Mouse (Mus musculus): ENCODE results near the gene Wdfy2. TPM values are rescaled to one million over a fixed set of nuclear protein-coding genes. Genes with fewer than 3 reads are reported as not detected.

The Wdfy2 gene
- 11.7 TPM for polyA plus RNA-seq (2017; shearing (Covaris generic))

DNA sequence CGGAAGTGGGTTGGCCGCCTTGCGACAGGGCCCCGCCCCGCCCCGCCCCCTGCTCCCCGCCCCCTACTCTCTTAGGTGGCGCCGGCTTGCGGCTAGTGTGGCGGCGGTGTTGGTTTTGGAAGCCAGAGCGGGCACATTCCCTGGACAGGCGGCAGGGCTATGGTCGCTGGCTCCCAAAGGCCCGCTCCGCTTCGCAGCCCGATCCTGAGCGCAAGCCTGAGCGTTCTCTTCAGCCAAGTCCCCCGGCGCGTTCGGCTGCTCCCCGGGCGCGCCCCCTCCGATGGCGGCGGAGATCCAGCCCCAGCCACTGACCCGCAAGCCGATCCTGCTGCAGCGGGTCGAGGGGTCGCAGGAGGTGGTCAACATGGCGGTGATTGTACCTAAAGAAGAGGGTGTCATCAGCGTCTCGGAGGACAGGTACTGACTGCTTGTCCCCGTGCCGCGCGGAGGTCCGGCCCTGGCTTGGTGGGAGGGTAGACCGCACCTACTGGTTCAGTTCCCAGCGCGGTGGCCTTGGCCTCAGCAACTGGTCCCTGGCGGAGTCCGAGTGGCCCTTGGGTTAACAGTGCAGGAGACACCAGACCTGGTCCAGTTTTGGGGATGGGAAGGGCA, at the start of gene Wdfy2:
Gene Wdfy2, plus strand, starts transcription at position 38 of the 612 bp plus-strand sequence.

DNA sequence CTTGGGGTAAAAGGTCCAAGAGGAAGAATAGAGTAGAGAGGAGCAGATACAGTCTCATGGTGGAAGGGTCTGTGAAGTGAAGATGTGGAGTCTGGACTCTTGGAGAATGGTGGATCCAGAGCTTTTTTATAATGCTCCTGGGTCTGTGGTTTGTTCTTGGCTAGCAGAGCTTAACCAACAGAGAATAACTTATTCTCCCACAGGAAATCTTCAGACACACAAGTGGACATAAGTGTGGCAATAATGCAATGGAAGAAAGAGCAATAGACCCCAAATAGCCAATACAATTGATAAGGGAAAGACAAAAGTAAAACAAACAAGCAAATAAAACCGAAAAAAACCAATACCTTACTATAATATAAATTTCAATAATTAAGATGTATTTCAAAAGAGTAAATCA, 146.9 kb downstream of the Wdfy2 start, which contains the start of gene Defb48:
Gene Defb48, minus strand, starts transcription at position 101 of the 400 bp plus-strand sequence.

GRCm38 (mm10) chr14:62997777-62998176, 160.3 kb downstream of the Wdfy2 start, which contains the start of gene Defb47:
Gene Defb47 (plus strand): TSS chr14:62998077.

Other genes with a start within 250 kb of the Wdfy2 start
- not detected for gene Serpine3, start 174.0 kb upstream of the Wdfy2 start, polyA plus RNA-seq (2017; shearing (Covaris generic))
- 81.1 TPM for gene Ints6, start 76.5 kb upstream of the Wdfy2 start, polyA plus RNA-seq (2017; shearing (Covaris generic))
- gene Defb48, start 146.8 kb downstream of the Wdfy2 start, polyA plus RNA-seq (2017; shearing (Covaris generic)), result not detected
- gene Defb47, start 160.4 kb downstream of the Wdfy2 start, polyA plus RNA-seq (2017; shearing (Covaris generic)), result not detected
- not detected for gene Defb43, start 174.1 kb downstream of the Wdfy2 start, polyA plus RNA-seq (2017; shearing (Covaris generic))
- gene Defb42, start 209.3 kb downstream of the Wdfy2 start, polyA plus RNA-seq (2017; shearing (Covaris generic)), result not detected
- not detected for gene Defb30, start 212.3 kb downstream of the Wdfy2 start, polyA plus RNA-seq (2017; shearing (Covaris generic))

All from activated CD4-positive, CD25-positive, alpha-beta regulatory T cell, adult 9 weeks (primary cell).